Mouse (Mus musculus) thymus, postnatal 0 days (tissue): ENCODE results near the gene Cd44. TPM values are rescaled to one million over a fixed set of nuclear protein-coding genes. Genes with fewer than 3 reads are reported as not detected.

Experiments
- DNase-seq: peaks from one replicate; pipeline ENCODE4 v3.0.0-alpha.2; 2015; ENCODE audit warnings: low spot score
- polyA plus RNA-seq: library from polyadenylated mRNA; unstranded; fragments of >200 nt; fragmentation: Nextera tagmentation; extraction: Ambion mirVana; gene quantifications from 2 replicates; pipeline ENCODE4 v1.2.1, GENCODE M21; 2015

The Cd44 gene
- polyA plus RNA-seq, 1 experiment from 2014 or later = 10.5 TPM

- DNase-seq = no peak
These were observed 13.2 kb upstream of the Cd44 start for GRCm38 (mm10) chr2:102914675-102915074.

- DNase-seq = no peak
These were observed 12.5 kb upstream of the Cd44 start for GRCm38 (mm10) chr2:102913833-102914545.

DNA sequence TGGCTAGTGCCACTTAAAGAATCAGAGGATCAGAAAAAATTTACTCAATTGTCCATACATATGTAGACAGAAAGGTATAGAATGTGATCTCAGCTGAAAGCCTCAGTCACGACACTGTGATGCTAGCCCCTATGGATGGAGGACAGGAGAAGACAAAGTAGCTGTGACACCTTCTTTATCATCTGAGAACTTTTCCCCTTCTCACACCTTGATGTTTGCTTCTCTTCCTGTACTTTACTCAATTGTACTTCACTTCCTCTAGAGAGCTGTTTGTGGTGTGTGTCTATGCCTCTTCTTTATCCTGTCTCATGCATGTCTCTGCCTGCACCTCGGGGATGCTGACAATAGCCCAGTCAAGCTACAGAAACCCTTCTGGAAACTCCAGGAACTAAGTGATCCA lies 11.5 kb upstream of the Cd44 start:
- DNase-seq = peak; percentile 51

DNA sequence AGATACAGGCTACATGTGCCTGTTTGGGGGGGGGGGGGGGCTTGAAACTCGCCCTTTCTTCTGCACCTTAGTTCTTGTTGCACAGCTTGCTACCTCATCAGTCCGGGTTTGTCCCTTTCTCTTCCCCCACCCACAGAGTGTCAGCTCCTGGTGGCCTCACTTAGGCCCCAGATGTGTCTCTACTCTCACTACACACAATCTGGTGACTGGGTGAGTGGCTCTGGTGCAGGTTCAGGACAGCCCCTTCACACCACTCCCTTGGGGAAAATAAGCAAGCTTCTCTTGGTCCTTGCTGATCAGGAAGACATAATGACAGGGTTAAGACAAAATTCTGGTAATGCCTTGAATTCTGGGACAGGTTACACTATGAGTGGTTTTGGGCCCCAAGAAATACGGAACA lies 11.0 kb upstream of the Cd44 start:
- DNase-seq = no peak

DNA sequence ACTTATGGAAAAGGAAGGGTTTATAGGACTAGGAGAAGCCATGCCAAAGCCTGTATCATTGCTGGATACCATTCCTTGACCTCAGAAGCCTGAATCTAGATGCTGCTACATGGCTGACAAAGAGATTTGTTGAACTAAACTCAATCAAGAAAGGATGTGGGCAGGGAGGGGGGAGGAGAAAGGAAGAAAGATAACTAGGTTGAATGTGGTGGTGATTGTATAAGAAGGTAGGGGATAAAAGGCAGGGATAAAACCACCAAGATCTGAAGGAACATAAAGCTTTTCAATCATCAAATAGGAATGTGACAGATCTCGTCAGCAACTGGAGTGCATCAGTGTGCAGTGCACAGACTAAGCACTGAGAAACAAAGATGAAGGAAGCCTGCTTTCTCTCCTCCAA lies 7.9 kb upstream of the Cd44 start:
- peak; percentile 48 for DNase-seq

DNA sequence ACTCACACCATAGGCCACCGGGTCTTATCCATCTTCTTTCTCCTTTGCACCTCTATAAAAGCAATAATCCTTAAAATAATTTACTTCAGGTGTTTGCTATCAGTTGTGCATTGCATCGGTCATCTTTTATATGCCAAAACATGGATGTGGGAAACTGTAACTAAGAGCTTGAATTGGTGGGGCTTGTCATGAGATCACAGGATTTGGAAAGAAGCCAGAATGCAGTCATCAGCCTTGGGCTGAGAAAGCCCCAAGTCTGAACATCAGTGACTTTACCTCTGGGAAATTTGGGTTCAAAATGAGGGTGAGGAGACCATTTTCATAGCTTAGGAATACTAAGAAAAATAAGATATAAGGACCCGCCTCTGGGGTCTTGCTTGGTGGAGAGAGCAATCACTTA lies 4.1 kb upstream of the Cd44 start:
- DNase-seq = no peak

GRCm38 (mm10) chr2:102901828-102902223 lies 361 bp upstream of the Cd44 start:
- DNase-seq = no peak

DNA sequence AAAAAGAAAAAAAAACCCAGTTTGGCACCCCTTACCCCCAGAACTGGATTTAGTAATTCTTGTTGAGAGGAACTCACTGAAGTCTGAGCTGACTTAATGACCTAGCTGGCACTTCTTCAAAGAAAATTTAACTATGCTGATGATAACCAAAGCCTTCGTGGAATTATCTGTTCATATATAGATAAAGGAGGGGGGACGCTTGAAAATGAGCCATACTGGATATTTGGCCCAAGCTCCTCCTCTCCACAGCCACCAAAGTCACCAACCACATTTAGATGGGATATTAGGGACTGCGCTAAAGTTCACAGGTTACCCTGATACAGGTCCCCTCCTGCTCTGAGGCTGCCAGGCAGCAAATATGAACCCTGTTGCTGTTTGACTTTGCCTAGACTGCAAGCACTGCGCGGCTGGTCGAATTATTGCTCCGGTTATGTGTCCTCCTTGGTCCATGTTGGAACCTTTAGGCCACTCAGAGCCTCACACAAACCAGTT lies 1.2 kb downstream of the Cd44 start:
- DNase-seq = no peak

- DNase-seq = no peak
These were observed 2.2 kb downstream of the Cd44 start for GRCm38 (mm10) chr2:102899238-102899637.

GRCm38 (mm10) chr2:102898585-102898984 lies 2.9 kb downstream of the Cd44 start:
- DNase-seq = no peak

GRCm38 (mm10) chr2:102896154-102896553 lies 5.3 kb downstream of the Cd44 start:
- peak; percentile 14 for DNase-seq

DNA sequence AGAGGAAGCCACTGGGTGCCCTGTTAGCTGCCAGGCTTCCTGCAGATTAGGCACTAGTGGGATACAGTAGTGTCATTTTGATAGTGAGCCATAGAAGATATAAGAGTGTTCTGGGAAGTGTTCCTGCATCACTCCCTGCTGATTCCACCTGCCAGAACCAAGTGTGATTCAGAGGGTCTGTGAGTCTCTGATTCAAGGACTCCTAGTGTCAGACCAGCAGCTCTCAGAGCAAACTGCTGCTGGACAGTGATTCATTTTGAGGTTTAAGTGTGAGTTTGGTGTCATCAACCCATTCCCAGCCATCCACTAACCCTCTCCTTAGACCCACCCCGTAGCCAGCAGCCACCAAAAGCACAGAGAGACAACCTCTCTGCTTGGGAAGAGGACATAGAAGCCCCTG lies 6.3 kb downstream of the Cd44 start:
- DNase-seq = no peak

DNA sequence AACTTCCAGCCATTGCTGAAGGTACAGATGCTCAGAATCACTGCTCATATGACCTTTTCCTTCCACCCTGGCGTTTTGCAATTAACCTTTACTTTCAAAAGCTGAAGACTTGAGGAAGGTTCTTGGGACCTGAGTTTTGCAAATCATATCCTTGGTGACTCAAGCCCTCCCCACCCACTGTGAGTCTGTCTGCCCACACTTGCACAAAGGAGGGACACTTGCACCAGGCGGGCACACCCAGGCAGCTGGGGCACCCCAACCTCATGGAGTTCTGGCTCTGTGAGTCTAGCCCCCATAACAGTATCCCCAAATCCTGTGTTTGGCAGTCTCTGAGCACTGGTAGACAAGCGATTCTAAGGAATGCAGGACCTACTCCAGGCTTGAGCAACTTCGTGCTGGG lies 6.7 kb downstream of the Cd44 start:
- DNase-seq = no peak

- no peak for DNase-seq
These were observed 12.7 kb downstream of the Cd44 start for GRCm38 (mm10) chr2:102888688-102889225.

- no peak for DNase-seq
These were observed 14.3 kb downstream of the Cd44 start for GRCm38 (mm10) chr2:102887137-102887536.

DNA sequence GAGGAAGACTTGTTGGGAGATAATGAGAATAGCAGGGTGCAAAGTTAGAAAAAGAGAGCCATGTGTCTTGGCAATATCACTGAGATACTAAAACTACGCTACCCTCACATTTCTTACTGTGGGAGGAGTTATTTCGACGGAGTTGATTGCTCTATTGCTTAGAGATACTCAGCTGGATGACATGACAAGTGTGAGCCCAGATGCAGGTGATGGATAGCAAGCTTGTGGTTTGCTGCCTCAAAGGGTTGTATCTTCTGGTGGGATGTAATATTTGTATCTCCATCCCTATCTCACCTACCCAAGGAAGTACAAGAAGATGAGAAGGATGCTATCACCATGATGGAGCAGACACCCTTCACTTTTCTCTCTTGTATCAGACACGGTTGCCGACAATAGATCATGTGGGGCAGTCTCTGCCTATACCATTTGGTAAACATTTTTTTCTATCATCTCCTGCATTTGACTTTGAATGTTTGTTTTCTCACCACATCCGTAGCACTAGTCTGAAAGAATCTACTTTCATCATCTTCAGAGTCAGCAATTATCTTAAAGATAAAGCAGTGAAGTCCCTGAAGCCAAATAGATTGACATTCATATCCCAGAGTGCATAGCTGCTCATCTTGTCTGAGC lies 15.0 kb downstream of the Cd44 start:
- DNase-seq = peak; percentile 48

- no peak for DNase-seq
These were observed 18.7 kb downstream of the Cd44 start for GRCm38 (mm10) chr2:102882597-102883272.

GRCm38 (mm10) chr2:102882004-102882588 lies 19.4 kb downstream of the Cd44 start:
- DNase-seq = no peak

DNA sequence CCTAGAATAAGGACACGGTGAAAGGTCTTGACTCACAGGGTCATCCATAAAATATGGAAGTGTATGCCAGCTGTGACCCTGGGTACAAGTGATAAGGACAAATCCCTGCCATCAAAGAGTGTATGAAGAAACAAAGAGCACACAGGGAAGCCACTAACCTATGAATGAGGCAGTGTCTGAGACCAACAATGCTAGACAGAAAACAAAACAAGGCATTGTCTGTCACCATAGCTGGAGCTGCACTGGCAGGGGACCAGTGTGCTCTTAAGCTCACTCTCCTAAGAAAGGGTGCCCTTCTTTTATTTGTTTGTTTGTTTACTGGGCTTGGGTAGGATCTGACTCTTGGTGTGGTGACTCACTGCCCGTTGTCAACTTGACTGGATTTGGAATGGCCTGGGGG lies 23.0 kb downstream of the Cd44 start:
- DNase-seq = no peak

GRCm38 (mm10) chr2:102877463-102877862 lies 24.0 kb downstream of the Cd44 start:
- no peak for DNase-seq

GRCm38 (mm10) chr2:102876141-102876540 lies 25.3 kb downstream of the Cd44 start:
- peak; percentile 17 for DNase-seq

- DNase-seq = peak; percentile 79
These were observed 27.6 kb downstream of the Cd44 start for GRCm38 (mm10) chr2:102873848-102874247.
